Mouse (Mus musculus) ES-Bruce4 (cell line): ENCODE data around the gene Gm9999.

Experiments
- CTCF ChIP-seq: IDR thresholded peaks from one replicate; pipeline ENCODE4 v1.8.1; 2011; ENCODE audit warnings: low read depth, low read length
- EP300 ChIP-seq: IDR thresholded peaks from 2 replicates; pipeline ENCODE4 v1.6.1; 2011; ENCODE audit warnings: low read depth, low read length; ENCODE audit not compliant: insufficient read depth

- TF ChIP-seq CTCF (no peak), EP300 (no peak)
Measured at GRCm38 (mm10) chr7:46997008-46997407, 13.6 kb downstream of the Gm9999 start.
